Mouse (Mus musculus): ENCODE results near the gene Prdm15.
A peak's percentile ranks its signal among the peaks of the same experiment; 100 is the strongest.

Gene Prdm15

GRCm38 (mm10) chr16:97851741-97852319 lies at the start of gene Prdm15:
Gene Prdm15 (minus strand): TSS chr16:97851850.
- peak; percentile 94 for DNase-seq

- peak; percentile 67 for DNase-seq
Measured at GRCm38 (mm10) chr16:97897346-97898024, 45.8 kb upstream of the Prdm15 start.

- DNase-seq, result no peak
Measured at GRCm38 (mm10) chr16:97887762-97888161, 36.1 kb upstream of the Prdm15 start.

- DNase-seq, result no peak
Measured at GRCm38 (mm10) chr16:97883696-97884095, 32.0 kb upstream of the Prdm15 start.

- no peak for DNase-seq
Measured at GRCm38 (mm10) chr16:97882891-97883290, 31.2 kb upstream of the Prdm15 start.

GRCm38 (mm10) chr16:97879134-97879533 lies 27.5 kb upstream of the Prdm15 start:
- DNase-seq, result peak; percentile 78

GRCm38 (mm10) chr16:97877502-97877901 lies 25.9 kb upstream of the Prdm15 start:
- no peak for DNase-seq

GRCm38 (mm10) chr16:97875101-97875500 lies 23.5 kb upstream of the Prdm15 start:
- no peak for DNase-seq

GRCm38 (mm10) chr16:97874376-97874775 lies 22.7 kb upstream of the Prdm15 start:
- DNase-seq, result no peak

- peak; percentile 37 for DNase-seq
Measured at GRCm38 (mm10) chr16:97872657-97873056, 21.0 kb upstream of the Prdm15 start.

GRCm38 (mm10) chr16:97869193-97870102 lies 17.8 kb upstream of the Prdm15 start:
- no peak for DNase-seq

- no peak for DNase-seq
Measured at GRCm38 (mm10) chr16:97863932-97864467, 12.3 kb upstream of the Prdm15 start.

- no peak for DNase-seq
Measured at GRCm38 (mm10) chr16:97856050-97856449, 4.4 kb upstream of the Prdm15 start.

GRCm38 (mm10) chr16:97851061-97851740 lies 449 bp downstream of the Prdm15 start:
- peak; percentile 94 for DNase-seq

GRCm38 (mm10) chr16:97850667-97851060 lies 986 bp downstream of the Prdm15 start:
- no peak for DNase-seq

- DNase-seq, result no peak
Measured at GRCm38 (mm10) chr16:97848832-97849231, 2.8 kb downstream of the Prdm15 start.

- DNase-seq, result peak; percentile 23
Measured at GRCm38 (mm10) chr16:97844967-97845937, 6.4 kb downstream of the Prdm15 start.

- no peak for DNase-seq
Measured at GRCm38 (mm10) chr16:97832154-97832553, 19.5 kb downstream of the Prdm15 start.

- DNase-seq, result no peak
Measured at GRCm38 (mm10) chr16:97828207-97828606, 23.4 kb downstream of the Prdm15 start.

GRCm38 (mm10) chr16:97823311-97824007 lies 28.2 kb downstream of the Prdm15 start:
- DNase-seq, result no peak

- no peak for DNase-seq
Measured at GRCm38 (mm10) chr16:97819532-97819931, 32.1 kb downstream of the Prdm15 start.

Data from kidney, postnatal 10 days (tissue).